Mouse (Mus musculus) CD4-positive naive resting alpha-beta T cell, adult 76 days (primary cell): ENCODE measurements around the gene Prl7b1. TPM values are rescaled to one million over a fixed set of nuclear protein-coding genes. Genes with fewer than 3 reads are reported as not detected.

Experiments
- total RNA-seq: library from RNA; stranded (reverse); gene quantifications from one replicate; pipeline ENCODE4 v1.2.4, GENCODE M21; 2023

The Prl7b1 gene
- total RNA-seq: not detected

DNA sequence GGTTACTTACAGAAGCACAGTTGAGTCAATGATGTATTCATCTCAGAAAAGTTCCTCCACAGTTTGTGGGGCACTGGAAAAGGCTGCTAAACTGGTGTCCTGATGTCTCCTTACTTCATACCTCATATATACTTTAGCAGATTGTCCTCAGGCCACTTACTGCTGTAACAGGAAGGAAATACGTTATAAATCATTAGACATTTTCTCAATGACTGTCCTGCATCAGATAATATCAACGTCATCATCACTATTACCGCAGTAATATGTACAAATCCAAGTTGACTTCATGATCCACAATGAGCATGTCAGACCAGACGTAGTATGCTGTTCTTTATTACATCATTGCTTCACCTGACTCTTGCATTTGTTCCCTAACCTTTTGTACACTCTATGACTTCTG is at the start of gene Prl7b1:
Prl7b1 (minus strand) TSS at position 101 of the 400 bp plus-strand sequence.

DNA sequence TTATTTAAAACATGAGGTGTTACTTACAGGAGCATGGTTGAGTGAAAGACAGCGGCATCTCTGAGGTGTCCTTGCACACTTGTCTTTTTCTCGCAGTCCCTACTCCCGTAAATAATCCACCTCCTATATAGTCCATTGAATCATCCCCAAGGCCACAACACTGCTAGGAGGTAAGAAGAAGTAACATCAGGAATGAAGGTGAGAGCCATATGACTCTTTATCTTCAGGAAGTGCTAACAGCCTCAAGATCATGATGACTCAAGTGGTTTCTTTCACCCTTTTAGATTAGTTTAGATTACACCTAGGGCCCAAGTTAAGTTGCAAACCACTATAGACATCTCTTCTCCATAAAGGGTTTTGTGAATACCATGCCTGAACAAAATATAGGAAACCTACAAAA is 32.0 kb upstream of the Prl7b1 start, which contains the start of gene Prl7a1:
Prl7a1 (minus strand) TSS at position 101 of the 400 bp plus-strand sequence.

DNA sequence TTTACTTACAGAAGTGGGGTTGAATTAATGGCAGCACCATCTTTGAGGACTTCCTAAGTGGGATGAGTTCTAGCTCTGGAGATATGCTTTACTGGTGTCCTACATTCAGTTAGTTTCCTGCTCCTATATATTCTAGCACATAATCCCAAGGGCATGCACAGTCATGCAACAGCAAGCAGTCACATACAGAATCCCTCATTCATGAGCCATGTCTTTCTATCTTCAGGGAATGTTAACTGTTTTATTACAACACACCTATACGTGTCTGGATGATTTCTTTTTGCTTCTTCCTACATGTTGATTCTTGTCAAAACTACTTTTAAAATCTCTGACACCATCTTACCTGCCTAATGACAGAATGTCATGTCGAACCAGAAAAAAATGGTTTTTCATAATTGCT is 28.3 kb downstream of the Prl7b1 start, which contains the start of gene Prl8a1:
Prl8a1 (minus strand) TSS at position 101 of the 400 bp plus-strand sequence.

DNA sequence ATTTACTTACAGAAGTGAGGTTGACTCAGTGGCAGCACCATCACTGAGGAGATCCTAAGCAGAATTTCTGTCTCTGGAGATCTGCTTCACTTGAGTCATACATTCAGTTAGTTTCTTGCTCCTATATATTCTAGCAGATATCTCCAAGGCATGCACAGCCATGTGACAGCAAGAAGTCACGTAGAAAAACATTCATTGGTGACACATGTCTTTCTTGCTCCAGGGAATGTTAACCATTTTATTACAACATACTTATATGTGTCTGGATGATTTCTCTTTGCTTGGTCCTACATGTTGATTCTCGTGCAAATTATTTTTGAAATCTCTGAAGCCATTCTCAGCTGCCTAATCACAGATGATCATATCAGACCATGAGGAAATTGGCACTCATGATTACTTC is 45.9 kb downstream of the Prl7b1 start, which contains the start of gene Prl8a9:
Prl8a9 (minus strand) TSS at position 101 of the 400 bp plus-strand sequence.

Other genes with a start within 250 kb of the Prl7b1 start
- not detected for gene Prl2b1, start 219.7 kb downstream of the Prl7b1 start, total RNA-seq
- not detected for gene Prl8a6, start 171.9 kb downstream of the Prl7b1 start, total RNA-seq
- not detected for gene Prl8a8, start 97.4 kb downstream of the Prl7b1 start, total RNA-seq
- gene Prl8a9, start 46.0 kb downstream of the Prl7b1 start, total RNA-seq: not detected
- not detected for gene Prl8a1, start 28.4 kb downstream of the Prl7b1 start, total RNA-seq
- gene Prl7a1, start 31.9 kb upstream of the Prl7b1 start, total RNA-seq: not detected
- not detected for gene Prl7a2, start 57.5 kb upstream of the Prl7b1 start, total RNA-seq
- not detected for gene Prl7d1, start 106.2 kb upstream of the Prl7b1 start, total RNA-seq
- not detected for gene Prl7c1, start 170.2 kb upstream of the Prl7b1 start, total RNA-seq
- not detected for gene Prl2a1, start 191.1 kb upstream of the Prl7b1 start, total RNA-seq
- not detected for gene Prl2c1, start 238.8 kb upstream of the Prl7b1 start, total RNA-seq